Mouse (Mus musculus) lung, postnatal 0 days (tissue): ENCODE results near the gene Pcsk5. TPM values are rescaled to one million over a fixed set of nuclear protein-coding genes. Genes with fewer than 3 reads are reported as not detected.

Experiments used
- ATAC-seq: fragments of 200-750 bp; cut with Nextera tagmentation; 2 replicates; pipeline ENCODE4 v1.8.0; 2017; ENCODE audit warnings: moderate library complexity
- DNase-seq: peaks from one replicate; pipeline ENCODE4 v3.0.0-alpha.2; 2016; ENCODE audit warnings: low spot score
- H3K27ac ChIP-seq: fragments of 300-500 bp; sonication (generic); 2 replicates; pipeline ENCODE4 v1.5.1; 2014; ENCODE audit warnings: antibody characterized with exemption, mild to moderate bottlenecking, low read length, mixed read lengths
- H3K27me3 ChIP-seq: fragments of 300-500 bp; sonication (generic); replicated peaks from 2 replicates; pipeline ENCODE4 v1.6.1; 2014; ENCODE audit warnings: low read length, mixed read lengths; ENCODE audit not compliant: insufficient read depth
- H3K36me3 ChIP-seq: fragments of 300-500 bp; sonication (generic); 2 replicates; pipeline ENCODE4 v1.6.1; 2014; ENCODE audit warnings: low read length, mixed read lengths; ENCODE audit not compliant: insufficient read depth
- H3K4me1 ChIP-seq: fragments of 300-500 bp; sonication (generic); 2 replicates; pipeline ENCODE4 v1.6.1; 2014; ENCODE audit warnings: antibody characterized with exemption, low read depth, low read length, mixed read lengths; ENCODE audit not compliant: insufficient read depth
- H3K4me2 ChIP-seq: fragments of 300-500 bp; sonication (generic); replicated peaks from 2 replicates; pipeline ENCODE4 v1.6.1; 2014; ENCODE audit warnings: low read depth, mild to moderate bottlenecking, low read length, moderate library complexity, mixed read lengths
- H3K4me3 ChIP-seq: fragments of 300-500 bp; sonication (generic); 2 replicates; pipeline ENCODE4 v1.5.1; 2014; ENCODE audit warnings: low read depth, low read length
- H3K9ac ChIP-seq: fragments of 300-500 bp; sonication (generic); replicated peaks from 2 replicates; pipeline ENCODE4 v1.6.1; 2014; ENCODE audit warnings: low read depth, mild to moderate bottlenecking
- H3K9me3 ChIP-seq: fragments of 300-500 bp; sonication (generic); 2 replicates; pipeline ENCODE4 v1.6.1; 2016; ENCODE audit warnings: low read length, mixed read lengths
- CTCF ChIP-seq: IDR thresholded peaks from 2 replicates; pipeline ENCODE4 v1.5.1; 2016; ENCODE audit warnings: antibody characterized with exemption, mild to moderate bottlenecking
- EP300 ChIP-seq: IDR thresholded peaks from 2 replicates; pipeline ENCODE4 v1.6.1; 2016; ENCODE audit warnings: antibody characterized with exemption, mild to moderate bottlenecking, control low read depth
- WGBS: fragments of 180-500 bp; shearing (Covaris S2); extraction: QIAGEN DNeasy Blood & Tissue Kit; methylation state at CpG from one replicate; pipeline ENCODE4 v1.1.7; 2014; 5-methylcytosine and 5-hydroxymethylcytosine counted together
- polyA plus RNA-seq: library from polyadenylated mRNA; unstranded; fragments of >200 nt; fragmentation: Nextera tagmentation; extraction: Ambion mirVana; gene quantifications from 2 replicates; pipeline ENCODE4 v1.2.1, GENCODE M21; 2015

Gene Pcsk5
- polyA plus RNA-seq, 1 experiment from 2014 or later: 26.3 TPM

- H3K27me3 ChIP-seq: no peaks in the 10 kb centered on the region
- WGBS: 89% methylated on average over 9 of the region's 9 CpGs
- H3K36me3 ChIP-seq: no peaks in the 10 kb centered on the region
- H3K9me3 ChIP-seq: no peaks in the 10 kb centered on the region
- no peak overlapping the region for H3K9ac ChIP-seq
- ATAC-seq: no peak
- H3K4me1 ChIP-seq: no peaks in the 10 kb centered on the region
- no peak overlapping the region for H3K27ac ChIP-seq
- TF ChIP-seq EP300 (no peak), CTCF (no peak)
- H3K4me3 ChIP-seq: no peak overlapping the region
- H3K4me2 ChIP-seq: no peak overlapping the region
- no peak for DNase-seq
Observed at GRCm38 (mm10) chr19:17491822-17492544, 345.4 kb downstream of the Pcsk5 start.

DNA sequence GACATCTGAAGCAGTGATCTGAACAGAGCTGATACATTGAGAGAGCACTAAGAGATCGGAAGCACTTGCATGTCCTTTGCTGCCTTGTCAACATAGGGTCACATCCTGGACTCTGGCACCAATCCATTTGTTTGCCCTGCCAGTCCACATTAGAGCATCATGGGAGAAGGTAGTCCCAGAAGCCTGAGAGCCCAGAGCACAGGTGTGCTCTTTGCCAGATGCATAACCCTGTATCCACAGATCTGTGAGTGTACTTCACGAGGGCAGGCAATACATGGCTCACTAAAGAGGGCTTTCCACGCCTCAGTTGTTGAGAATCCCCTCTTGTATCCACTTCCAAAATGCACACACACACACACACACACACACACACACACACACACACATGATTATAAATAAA, 346.1 kb downstream of the Pcsk5 start:
- Histone ChIP-seq H3K9ac (no peak overlapping the region), H3K4me2 (no peak overlapping the region), H3K9me3 (no peaks in the 10 kb centered on the region), H3K4me3 (no peak overlapping the region), H3K27me3 (no peaks in the 10 kb centered on the region), H3K4me1 (no peaks in the 10 kb centered on the region), H3K27ac (no peak overlapping the region), H3K36me3 (no peaks in the 10 kb centered on the region)
- 86% methylated on average over 3 of the region's 3 CpGs for WGBS
- DNase-seq (no peak), ATAC-seq (no peak)
- TF ChIP-seq CTCF (no peak), EP300 (no peak)

- no peaks in the 10 kb centered on the region for H3K27me3 ChIP-seq
- no peaks in the 10 kb centered on the region for H3K4me1 ChIP-seq
- no peak for TF ChIP-seq EP300
- TF ChIP-seq CTCF: no peak
- H3K36me3 ChIP-seq: no peaks in the 10 kb centered on the region
- H3K27ac ChIP-seq: no peak overlapping the region
- no peak overlapping the region for H3K4me3 ChIP-seq
- DNase-seq: peak; percentile 46
- no peak for ATAC-seq
- H3K9me3 ChIP-seq: no peaks in the 10 kb centered on the region
- WGBS: 18% methylated on average over 3 of the region's 3 CpGs
- H3K4me2 ChIP-seq: no peak overlapping the region; the same call in 1 of the 2 replicates
- H3K9ac ChIP-seq: no peak overlapping the region
Observed at GRCm38 (mm10) chr19:17489866-17490141, 347.6 kb downstream of the Pcsk5 start.

GRCm38 (mm10) chr19:17489041-17489865, 348.2 kb downstream of the Pcsk5 start:
- ATAC-seq (no peak), DNase-seq (no peak)
- Histone ChIP-seq H3K27me3 (no peaks in the 10 kb centered on the region), H3K36me3 (no peaks in the 10 kb centered on the region), H3K9me3 (no peaks in the 10 kb centered on the region), H3K4me3 (no peak overlapping the region), H3K9ac (no peak overlapping the region), H3K4me1 (no peaks in the 10 kb centered on the region), H3K4me2 (no peak overlapping the region; the same call in 1 of the 2 replicates), H3K27ac (no peak overlapping the region)
- no peak for TF ChIP-seq EP300
- no peak for TF ChIP-seq CTCF
- WGBS: 35% methylated on average over 17 of the region's 17 CpGs

DNA sequence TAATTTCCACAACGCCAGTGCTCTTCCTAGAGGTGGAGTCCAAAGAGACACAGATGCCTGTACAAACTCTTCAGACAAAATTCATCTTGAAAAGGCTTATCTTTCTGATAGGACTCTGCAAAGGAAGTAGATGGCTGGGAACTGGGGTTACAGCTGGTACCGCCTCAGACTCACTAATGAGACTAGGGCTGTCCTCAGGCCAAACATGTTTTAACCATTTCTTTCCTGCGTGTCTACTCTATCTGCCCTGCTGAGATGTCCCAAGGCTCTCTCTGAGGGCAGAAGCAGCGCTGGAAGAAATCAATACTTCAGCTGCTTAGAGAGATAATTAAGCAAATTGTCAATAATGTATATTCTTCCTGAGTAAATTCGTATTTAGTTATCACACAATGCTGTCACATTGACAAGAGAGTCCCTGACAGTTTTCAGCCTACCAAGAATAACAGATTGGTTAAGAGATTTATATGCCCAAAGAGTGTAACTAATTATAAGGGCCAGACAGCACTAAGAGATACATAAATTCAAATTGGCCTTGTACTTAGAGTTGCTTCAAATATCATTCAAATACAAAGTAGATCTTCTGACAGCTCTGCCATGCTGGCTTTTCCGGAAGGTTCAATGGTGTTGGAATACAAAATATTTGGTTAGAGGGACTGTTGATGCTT, 355.2 kb downstream of the Pcsk5 start:
- 57% methylated on average over 6 of the region's 6 CpGs for WGBS
- H3K4me2 ChIP-seq: no peak overlapping the region
- no peaks in the 10 kb centered on the region for H3K27me3 ChIP-seq
- no peak overlapping the region for H3K27ac ChIP-seq
- no peak overlapping the region for H3K4me3 ChIP-seq
- H3K4me1 ChIP-seq: no peaks in the 10 kb centered on the region
- no peaks in the 10 kb centered on the region for H3K36me3 ChIP-seq
- no peak overlapping the region for H3K9ac ChIP-seq
- TF ChIP-seq EP300 (no peak), CTCF (no peak)
- no peaks in the 10 kb centered on the region for H3K9me3 ChIP-seq
- no peak for ATAC-seq
- DNase-seq: no peak

DNA sequence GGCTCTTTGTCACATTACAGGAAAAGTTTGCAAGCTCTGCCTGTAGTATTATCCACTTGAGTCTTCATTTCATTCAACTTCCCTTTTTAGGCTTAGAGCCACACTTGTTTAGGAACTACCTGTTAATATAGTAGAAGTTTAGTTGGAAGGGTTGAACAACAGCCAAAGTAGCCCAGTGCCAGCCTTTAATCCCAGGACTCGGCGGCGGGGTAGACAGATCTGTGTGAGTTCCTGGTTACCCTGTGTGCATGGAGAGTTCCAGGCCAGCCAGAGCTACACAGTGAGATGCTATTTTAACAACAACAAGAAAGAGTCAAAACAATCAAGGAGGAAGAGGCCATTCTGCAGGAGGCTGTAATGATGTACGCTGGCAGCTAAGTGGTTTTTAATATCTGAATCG, 358.0 kb downstream of the Pcsk5 start:
- Histone ChIP-seq H3K4me3 (no peak overlapping the region), H3K9me3 (no peaks in the 10 kb centered on the region), H3K36me3 (no peaks in the 10 kb centered on the region), H3K4me1 (no peaks in the 10 kb centered on the region), H3K9ac (no peak overlapping the region), H3K27ac (no peak overlapping the region), H3K27me3 (no peaks in the 10 kb centered on the region), H3K4me2 (no peak overlapping the region)
- TF ChIP-seq CTCF: no peak
- no peak for TF ChIP-seq EP300
- ATAC-seq (no peak), DNase-seq (no peak)
- 94% methylated on average over 5 of the region's 5 CpGs for WGBS
